Mouse (Mus musculus): ENCODE results near the gene Ccdc136.

GRCm38 (mm10) chr6:29450667-29451066, 54.6 kb downstream of the Ccdc136 start:
- no peak for TF ChIP-seq GATA1 (IDR thresholded peaks at IDR 0.05; ENCODE audit: low read length)
- no peak for TF ChIP-seq TAL1 (IDR thresholded peaks at IDR 0.05; ENCODE audit: low read length)

Data from erythroblast, embryonic 14.5 days (primary cell).